Mouse (Mus musculus): ENCODE results near the gene Ntm. TPM values are rescaled to one million over a fixed set of nuclear protein-coding genes. Genes with fewer than 3 reads are reported as not detected.

Ntm gene
- polyA plus RNA-seq, 1 experiment from 2014 or later: 48.5 TPM

DNA sequence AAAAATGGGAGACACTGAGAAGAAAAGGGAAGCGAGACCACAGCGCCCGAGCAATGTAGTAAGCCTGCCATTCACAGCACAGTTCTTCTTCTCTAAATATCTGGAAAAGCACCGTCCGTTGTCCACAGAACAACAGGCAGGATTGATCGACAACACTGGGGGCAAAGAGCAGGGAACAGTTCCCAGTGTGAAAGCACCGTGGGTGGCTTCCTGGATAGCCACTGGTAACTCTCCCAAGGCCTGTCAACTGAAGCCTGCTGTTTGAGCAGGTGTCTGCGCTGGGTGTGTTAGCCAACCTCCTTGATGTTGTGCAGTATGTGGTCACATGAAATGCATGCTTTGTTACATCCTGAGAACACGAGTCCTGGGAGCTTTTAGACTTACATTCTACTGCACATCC lies 531.4 kb downstream of the Ntm start:
- H3K27ac ChIP-seq (ENCODE audit: low read depth, low read length): no peak overlapping the region
- H3K9me3 ChIP-seq (ENCODE audit: control insufficient read depth, low read length): no peaks in the 10 kb centered on the region
- ATAC-seq (ENCODE audit: low FRiP score, low TSS enrichment): no peak
- no peak overlapping the region for H3K4me2 ChIP-seq (replicated peaks; ENCODE audit: low read depth, low read length)
- 81% methylated on average over 9 of the region's 9 CpGs for WGBS
- no peak overlapping the region for H3K4me3 ChIP-seq (ENCODE audit: low read length)
- H3K36me3 ChIP-seq (ENCODE audit: control insufficient read depth, insufficient read depth, low read length): no peaks in the 10 kb centered on the region
- H3K27me3 ChIP-seq (ENCODE audit: control insufficient read depth, insufficient read depth, low read length): no peaks in the 10 kb centered on the region
- H3K9ac ChIP-seq (ENCODE audit: low read depth, low read length): no peak overlapping the region
- peaks cover 8% of the 10 kb centered on the region for H3K4me1 ChIP-seq (ENCODE audit: control insufficient read depth, insufficient read depth, low read length)

DNA sequence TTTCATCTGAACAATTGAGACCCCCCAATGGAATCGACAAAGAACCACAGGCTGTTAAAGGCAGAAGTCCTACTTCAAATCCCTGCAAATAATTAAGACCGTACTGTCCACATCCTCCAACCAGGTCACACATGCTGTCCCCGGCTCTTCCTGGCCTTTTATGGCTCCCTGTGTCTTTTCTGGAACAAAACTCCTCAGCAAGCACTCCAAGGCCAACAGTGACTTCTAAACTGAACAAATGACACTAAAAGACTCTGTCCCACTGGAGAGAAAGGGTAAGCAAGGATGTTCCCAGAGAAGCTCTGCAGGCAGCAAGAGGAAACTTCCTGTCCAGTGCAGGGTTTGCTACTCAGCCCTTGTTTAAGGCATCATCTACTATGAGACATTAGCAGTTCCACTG lies 532.8 kb downstream of the Ntm start:
- Histone ChIP-seq H3K9me3 (ENCODE audit: control insufficient read depth, low read length) (no peaks in the 10 kb centered on the region), H3K4me3 (ENCODE audit: low read length) (no peak overlapping the region), H3K27ac (ENCODE audit: low read depth, low read length) (no peak overlapping the region), H3K4me2 (replicated peaks; ENCODE audit: low read depth, low read length) (no peak overlapping the region), H3K36me3 (ENCODE audit: control insufficient read depth, insufficient read depth, low read length) (no peaks in the 10 kb centered on the region), H3K9ac (ENCODE audit: low read depth, low read length) (no peak overlapping the region), H3K27me3 (ENCODE audit: control insufficient read depth, insufficient read depth, low read length) (no peaks in the 10 kb centered on the region), H3K4me1 (ENCODE audit: control insufficient read depth, insufficient read depth, low read length) (peaks cover 8% of the 10 kb centered on the region)
- no peak for ATAC-seq (ENCODE audit: low FRiP score, low TSS enrichment)
- 87% methylated on average over 3 of the region's 3 CpGs for WGBS

DNA sequence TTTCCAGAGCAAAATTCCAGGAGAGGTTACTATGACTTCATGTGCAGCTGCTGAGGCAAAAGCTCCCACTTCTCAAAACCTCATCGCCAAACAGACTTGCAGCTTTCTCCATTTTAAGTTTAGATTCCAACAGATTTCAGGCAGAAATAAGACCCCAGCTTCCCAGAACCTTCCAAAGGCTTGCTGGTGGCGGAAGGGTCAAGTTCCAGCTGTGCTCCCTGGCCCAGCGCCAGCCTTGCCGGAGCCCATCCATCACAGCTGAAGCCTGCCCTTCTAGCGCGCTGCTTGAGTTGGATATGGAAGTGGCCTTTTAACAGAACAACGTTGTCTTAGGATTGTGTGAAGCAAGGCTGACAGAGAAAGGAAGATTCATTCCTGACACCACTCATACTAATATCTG lies 534.6 kb downstream of the Ntm start:
- no peaks in the 10 kb centered on the region for H3K9me3 ChIP-seq (ENCODE audit: control insufficient read depth, low read length)
- H3K27ac ChIP-seq (ENCODE audit: low read depth, low read length): 0 out of 2 replicates have a peak overlapping the region, but pooled peaks have one; percentile 14
- no peak overlapping the region for H3K4me3 ChIP-seq (ENCODE audit: low read length)
- peaks cover 3% of the 10 kb centered on the region for H3K4me1 ChIP-seq (ENCODE audit: control insufficient read depth, insufficient read depth, low read length)
- peak; percentile 92 for ATAC-seq (ENCODE audit: low FRiP score, low TSS enrichment)
- no peak overlapping the region; the same call in 1 of the 2 replicates for H3K9ac ChIP-seq (ENCODE audit: low read depth, low read length)
- 7% methylated on average over 7 of the region's 7 CpGs for whole genome bisulfite sequencing
- H3K36me3 ChIP-seq (ENCODE audit: control insufficient read depth, insufficient read depth, low read length): no peaks in the 10 kb centered on the region
- H3K4me2 ChIP-seq (replicated peaks; ENCODE audit: low read depth, low read length): no peak overlapping the region; the same call in 1 of the 2 replicates
- H3K27me3 ChIP-seq (ENCODE audit: control insufficient read depth, insufficient read depth, low read length): no peaks in the 10 kb centered on the region

DNA sequence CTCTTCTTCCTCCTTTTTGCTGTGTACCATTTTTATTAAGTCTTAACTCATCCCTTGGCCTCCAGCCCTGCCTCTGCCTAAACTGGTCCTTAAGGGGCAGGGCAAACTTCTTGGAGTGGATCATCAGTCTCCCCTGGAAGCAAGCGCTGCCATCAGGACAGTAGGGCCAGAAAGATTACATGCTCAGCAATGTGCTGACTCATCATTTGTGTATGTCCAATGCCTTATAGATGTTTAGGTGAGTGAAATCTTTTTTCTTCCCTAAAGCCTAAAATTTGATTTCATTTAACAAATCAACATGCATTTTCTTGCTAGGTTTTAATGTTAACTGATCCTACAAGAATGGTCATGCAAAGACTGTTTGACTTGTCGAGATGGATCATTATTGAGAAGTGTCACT lies 536.7 kb downstream of the Ntm start:
- no peaks in the 10 kb centered on the region for H3K27me3 ChIP-seq (ENCODE audit: control insufficient read depth, insufficient read depth, low read length)

DNA sequence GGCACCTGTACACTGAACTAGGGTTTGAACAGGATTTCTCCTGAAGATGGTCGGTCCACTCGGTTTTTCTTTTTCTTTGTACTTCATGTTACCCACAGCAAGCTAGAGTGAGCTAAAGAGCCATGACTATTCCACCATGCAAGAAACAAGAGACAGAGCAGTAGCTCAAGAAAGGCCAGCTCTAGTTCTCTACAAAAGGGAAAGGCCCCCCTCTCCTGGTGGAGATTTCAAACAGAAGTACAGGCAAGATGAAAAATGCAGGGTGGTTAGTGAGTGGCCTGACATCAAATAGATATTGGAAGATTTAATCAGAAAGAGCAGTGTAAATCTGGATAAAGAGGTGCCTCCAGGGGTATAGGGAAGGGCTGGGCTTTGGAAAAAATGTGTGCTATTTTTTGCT lies 547.4 kb downstream of the Ntm start:
- Histone ChIP-seq H3K9ac (ENCODE audit: low read depth, low read length) (no peak overlapping the region), H3K27ac (ENCODE audit: low read depth, low read length) (no peak overlapping the region), H3K27me3 (ENCODE audit: control insufficient read depth, insufficient read depth, low read length) (peaks cover 10% of the 10 kb centered on the region), H3K9me3 (ENCODE audit: control insufficient read depth, low read length) (no peaks in the 10 kb centered on the region), H3K4me3 (ENCODE audit: low read length) (no peak overlapping the region), H3K4me2 (replicated peaks; ENCODE audit: low read depth, low read length) (no peak overlapping the region), H3K36me3 (ENCODE audit: control insufficient read depth, insufficient read depth, low read length) (no peaks in the 10 kb centered on the region), H3K4me1 (ENCODE audit: control insufficient read depth, insufficient read depth, low read length) (0 out of 2 replicates have a peak, but pooled peaks cover 4% of the 10 kb centered on the region)
- WGBS: 67% methylated on average over 2 of the region's 2 CpGs
- ATAC-seq (ENCODE audit: low FRiP score, low TSS enrichment): no peak

More for the DNA sequence above, 536.7 kb downstream of the Ntm start:
- H3K4me3 ChIP-seq (ENCODE audit: low read length): no peak overlapping the region
- no peaks in the 10 kb centered on the region for H3K36me3 ChIP-seq (ENCODE audit: control insufficient read depth, insufficient read depth, low read length)
- no peaks in the 10 kb centered on the region for H3K9me3 ChIP-seq (ENCODE audit: control insufficient read depth, low read length)
- H3K4me2 ChIP-seq (replicated peaks; ENCODE audit: low read depth, low read length): no peak overlapping the region
- ATAC-seq (ENCODE audit: low FRiP score, low TSS enrichment): no peak
- H3K9ac ChIP-seq (ENCODE audit: low read depth, low read length): no peak overlapping the region
- WGBS: 84% methylated on average over 2 of the region's 2 CpGs
- H3K4me1 ChIP-seq (ENCODE audit: control insufficient read depth, insufficient read depth, low read length): no peaks in the 10 kb centered on the region
- no peak overlapping the region for H3K27ac ChIP-seq (ENCODE audit: low read depth, low read length)

DNA sequence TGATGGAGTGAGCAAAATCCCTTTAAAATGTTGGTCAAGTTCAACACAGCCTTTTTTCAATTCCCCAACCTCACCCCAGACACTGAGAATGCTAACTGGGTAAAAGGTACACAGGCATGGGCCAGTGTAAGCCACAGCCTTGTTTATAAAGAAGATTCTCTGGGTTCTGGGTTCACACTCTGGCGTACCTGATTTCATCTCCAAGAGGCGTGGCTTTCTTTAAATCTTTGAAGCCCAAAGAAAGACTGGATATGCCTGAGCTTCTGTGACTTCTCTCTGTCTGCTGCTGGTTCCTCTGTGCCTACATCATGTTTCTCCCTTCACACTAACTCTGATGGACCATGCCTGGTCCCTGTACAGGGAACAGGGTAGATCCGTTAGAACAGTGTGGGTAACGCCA lies 549.8 kb downstream of the Ntm start:
- Histone ChIP-seq H3K27ac (ENCODE audit: low read depth, low read length) (no peak overlapping the region), H3K27me3 (ENCODE audit: control insufficient read depth, insufficient read depth, low read length) (peaks cover 15% of the 10 kb centered on the region), H3K36me3 (ENCODE audit: control insufficient read depth, insufficient read depth, low read length) (no peaks in the 10 kb centered on the region), H3K4me1 (ENCODE audit: control insufficient read depth, insufficient read depth, low read length) (0 out of 2 replicates have a peak, but pooled peaks cover 7% of the 10 kb centered on the region), H3K4me2 (replicated peaks; ENCODE audit: low read depth, low read length) (peak overlapping the region; percentile 89), H3K4me3 (ENCODE audit: low read length) (no peak overlapping the region), H3K9ac (ENCODE audit: low read depth, low read length) (no peak overlapping the region), H3K9me3 (ENCODE audit: control insufficient read depth, low read length) (no peaks in the 10 kb centered on the region)
- WGBS: 75% methylated on average over 4 of the region's 4 CpGs
- no peak for ATAC-seq (ENCODE audit: low FRiP score, low TSS enrichment)

DNA sequence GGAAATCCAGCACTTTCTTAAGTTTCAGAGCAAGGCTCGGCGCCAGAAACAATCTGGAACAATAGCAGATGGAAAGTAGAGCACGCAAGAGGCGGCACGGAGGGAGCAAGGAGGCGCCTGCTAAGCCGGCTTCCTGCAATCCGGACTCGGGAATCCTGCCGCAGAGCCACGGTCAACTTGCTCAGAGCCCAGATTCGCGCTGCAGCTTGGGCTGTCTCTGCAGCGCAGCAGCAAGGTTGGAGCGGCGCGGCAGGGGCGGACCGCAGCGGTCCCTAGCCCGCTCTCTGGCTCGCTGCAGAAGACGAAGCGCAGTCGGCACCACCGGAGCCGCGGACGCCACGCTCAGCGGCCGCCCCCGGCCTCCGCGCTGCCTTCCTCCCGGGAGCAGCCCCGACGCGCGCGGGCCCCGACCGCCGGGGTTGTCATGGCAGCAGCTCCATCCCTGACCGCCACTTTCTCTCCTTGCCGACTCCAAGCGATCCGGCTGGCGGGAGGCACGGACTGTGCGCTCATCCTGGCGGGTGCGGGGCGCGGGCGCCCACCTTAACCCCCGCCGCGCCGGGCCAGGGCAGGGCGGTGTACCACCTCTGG lies 550.7 kb downstream of the Ntm start:
- H3K4me3 ChIP-seq (ENCODE audit: low read length): peak overlapping the region; percentile 55
- peak; percentile 75 for ATAC-seq (ENCODE audit: low FRiP score, low TSS enrichment)
- peak overlapping the region; percentile 66 for H3K9ac ChIP-seq (ENCODE audit: low read depth, low read length)
- no peaks in the 10 kb centered on the region for H3K9me3 ChIP-seq (ENCODE audit: control insufficient read depth, low read length)
- H3K27me3 ChIP-seq (ENCODE audit: control insufficient read depth, insufficient read depth, low read length): peaks cover 15% of the 10 kb centered on the region
- 0 out of 2 replicates have a peak, but pooled peaks cover 7% of the 10 kb centered on the region for H3K4me1 ChIP-seq (ENCODE audit: control insufficient read depth, insufficient read depth, low read length)
- H3K4me2 ChIP-seq (replicated peaks; ENCODE audit: low read depth, low read length): peak overlapping the region; percentile 89
- H3K27ac ChIP-seq (ENCODE audit: low read depth, low read length): peak overlapping the region; percentile 79
- no peaks in the 10 kb centered on the region for H3K36me3 ChIP-seq (ENCODE audit: control insufficient read depth, insufficient read depth, low read length)
- 0% methylated on average over 60 of the region's 61 CpGs for WGBS

DNA sequence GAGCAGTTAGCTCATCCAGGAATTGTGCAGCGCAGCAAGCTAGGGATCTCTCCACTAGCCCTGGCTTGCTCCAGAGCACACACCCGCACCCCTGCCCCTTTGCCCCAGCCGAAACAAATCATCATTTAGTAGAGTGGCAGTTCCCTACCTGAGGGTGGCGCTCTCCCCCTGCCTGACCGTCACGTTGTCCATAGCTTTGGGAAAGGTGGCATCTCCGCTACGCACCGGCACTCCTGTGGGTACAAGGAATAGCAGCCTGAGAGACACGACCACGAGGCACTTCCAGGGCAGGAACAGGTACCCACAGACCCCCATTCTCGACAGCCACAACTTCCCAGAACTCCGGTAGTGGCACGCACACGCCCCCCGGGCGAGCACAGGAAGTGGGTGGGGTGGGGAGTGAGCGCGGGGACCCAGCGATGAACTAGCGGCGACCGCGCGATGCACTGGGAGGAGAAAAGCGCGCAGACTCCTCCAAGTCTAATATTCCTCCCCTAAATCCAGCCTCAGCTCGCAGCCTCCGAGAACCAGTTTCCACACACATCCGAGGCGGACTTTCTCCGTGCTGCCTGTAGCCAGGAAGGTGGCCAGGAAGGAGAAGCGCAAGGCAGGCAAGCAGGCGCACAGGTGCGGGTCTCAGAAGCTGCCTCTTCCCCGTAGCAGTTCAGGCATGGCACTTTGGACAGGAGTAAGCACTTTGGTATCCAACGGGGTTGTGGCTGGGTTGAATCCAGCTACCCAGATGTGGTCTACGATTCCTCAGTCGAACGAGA lies 551.3 kb downstream of the Ntm start:
- Histone ChIP-seq H3K9me3 (ENCODE audit: control insufficient read depth, low read length) (no peaks in the 10 kb centered on the region), H3K4me1 (ENCODE audit: control insufficient read depth, insufficient read depth, low read length) (0 out of 2 replicates have a peak, but pooled peaks cover 7% of the 10 kb centered on the region), H3K9ac (ENCODE audit: low read depth, low read length) (peak overlapping the region; percentile 66), H3K27me3 (ENCODE audit: control insufficient read depth, insufficient read depth, low read length) (peaks cover 15% of the 10 kb centered on the region), H3K27ac (ENCODE audit: low read depth, low read length) (peak overlapping the region; percentile 79), H3K4me3 (ENCODE audit: low read length) (peak overlapping the region; percentile 55), H3K4me2 (replicated peaks; ENCODE audit: low read depth, low read length) (peak overlapping the region; percentile 89), H3K36me3 (ENCODE audit: control insufficient read depth, insufficient read depth, low read length) (no peaks in the 10 kb centered on the region)
- WGBS: under 1% methylated on average over 40 of the region's 40 CpGs
- ATAC-seq (ENCODE audit: low FRiP score, low TSS enrichment): peak; percentile 62

All from kidney, embryonic 14.5 days (tissue).